Mouse (Mus musculus): ENCODE data around the gene Lst1.

GRCm38 (mm10) chr17:35141971-35142370 lies 46.3 kb downstream of the Lst1 start:
- TF ChIP-seq CTCF (IDR thresholded peaks at IDR 0.05; ENCODE audit: low read depth) (no peak), EP300 (optimal IDR thresholded peaks at IDR 0.05) (no peak)
